9 mouse cellular contexts compared by ENCODE assay signal in the genomic region with DNA sequence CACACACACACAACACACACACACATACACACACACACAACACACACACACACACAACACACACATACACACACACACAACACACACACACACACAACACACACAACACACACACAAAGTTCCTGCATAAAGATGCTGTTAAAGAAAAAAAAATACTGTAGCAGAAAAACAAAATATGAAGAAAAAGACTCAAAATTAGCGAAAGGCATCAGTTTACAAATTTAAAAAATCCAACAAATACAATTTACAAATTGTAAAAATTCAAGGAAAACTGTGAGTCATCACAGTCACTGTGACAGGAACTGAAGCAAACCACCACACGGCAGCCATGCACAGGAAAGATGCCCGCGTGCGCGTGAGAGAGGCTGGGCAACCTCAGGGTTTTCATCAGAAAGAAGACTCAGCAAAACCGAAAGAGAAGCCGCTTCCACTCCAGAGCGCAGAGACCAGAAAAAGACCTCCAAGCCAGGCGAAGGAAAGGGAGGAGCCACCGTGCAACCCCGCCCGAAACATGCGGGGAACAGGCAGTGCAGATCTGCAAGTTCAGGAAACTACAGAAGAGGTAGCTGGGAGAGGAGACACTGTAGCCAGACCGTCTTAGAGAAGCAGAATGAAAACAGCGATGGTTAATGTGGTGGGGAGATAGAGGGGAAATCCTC. TPM values are rescaled to one million over a fixed set of nuclear protein-coding genes. Genes with fewer than 3 reads are reported as not detected.
DNase-seq lines count a peak whose midpoint lies in the region; ATAC-seq and TF ChIP-seq lines count a peak whose summit lies in the region.
"Had no signal": no experiment of that assay in that cellular context is flagged by ENCODE, and none has a peak within 500 bp of the region (broad histone marks: within the 10 kb centered on the region; RNA-seq: fewer than 3 reads in every experiment).

No protein-coding gene starts in this region.

- H3K4me1 ChIP-seq in intestine, embryonic 14.5 days (replicated peaks; ENCODE audit: control insufficient read depth, insufficient read depth, low read length): no peaks in the 10 kb centered on the region
- H3K4me1 ChIP-seq in stomach, postnatal 0 days (replicated peaks; ENCODE audit: control insufficient read depth, insufficient read depth): no peaks in the 10 kb centered on the region

- DNase-seq in layer of hippocampus, adult 9-11 months: peak; percentile 84
- DNase-seq in layer of hippocampus, adult 9-10 months (ENCODE audit: low spot score): no peak
- DNase-seq in brain, adult 2 months (ENCODE audit: low read depth, low spot score): peak; percentile 69
- no peak for DNase-seq in intestine, embryonic 14.5 days (ENCODE audit: low spot score)
- DNase-seq in lung, postnatal 36 days: peak; percentile 78
- DNase-seq in stomach, postnatal 0 days (ENCODE audit: low spot score): peak; percentile 45
- DNase-seq in cerebellum, postnatal 4 days (ENCODE audit: low spot score in 2 of 2): no peak
- DNase-seq in urinary bladder, adult 2 months (ENCODE audit: low spot score): no peak

- peak overlapping the region; percentile 33; the same call in 1 of the 2 replicates for H3K4me2 ChIP-seq in intestine, embryonic 14.5 days (ENCODE audit: low read length)
- H3K4me2 ChIP-seq in stomach, postnatal 0 days (replicated peaks; ENCODE audit: low read depth): peak overlapping the region; percentile 36
- H3K4me2 ChIP-seq: limb, embryonic 13.5 days had no signal

- 51% methylated on average over 16 of the region's 16 CpGs for WGBS in intestine, embryonic 14.5 days
- whole genome bisulfite sequencing in stomach, postnatal 0 days: 43% methylated on average over 16 of the region's 16 CpGs

- no peaks in the 10 kb centered on the region for H3K27me3 ChIP-seq in intestine, embryonic 14.5 days (replicated peaks; ENCODE audit: control insufficient read depth, insufficient read depth, low read length)
- no peaks in the 10 kb centered on the region for H3K27me3 ChIP-seq in stomach, postnatal 0 days (ENCODE audit: control insufficient read depth, insufficient read depth, low read length)
- H3K27me3 ChIP-seq: limb, embryonic 13.5 days had no signal

- H3K36me3 ChIP-seq in intestine, embryonic 14.5 days (ENCODE audit: control insufficient read depth, insufficient read depth, low read length): no peaks in the 10 kb centered on the region
- H3K36me3 ChIP-seq in stomach, postnatal 0 days (ENCODE audit: control insufficient read depth, insufficient read depth, low read length): no peaks in the 10 kb centered on the region
- H3K36me3 ChIP-seq: limb, embryonic 13.5 days had no signal

- no peaks in the 10 kb centered on the region for H3K9me3 ChIP-seq in intestine, embryonic 14.5 days (ENCODE audit: control insufficient read depth, low read length)
- H3K9me3 ChIP-seq in stomach, postnatal 0 days (ENCODE audit: control insufficient read depth, low read length): no peaks in the 10 kb centered on the region

- no peak for TF ChIP-seq EP300 in stomach, postnatal 0 days (optimal IDR thresholded peaks at IDR 0.05)

- peak overlapping the region; percentile 17 for H3K27ac ChIP-seq in intestine, embryonic 14.5 days (ENCODE audit: low read depth)
- no peak overlapping the region for H3K27ac ChIP-seq in stomach, postnatal 0 days (replicated peaks)
- H3K27ac ChIP-seq: limb, embryonic 13.5 days had no signal

- no peak for ATAC-seq in intestine, embryonic 14.5 days (replicated peaks; ENCODE audit: low FRiP score, low TSS enrichment, low read depth)
- no peak for ATAC-seq in stomach, postnatal 0 days (ENCODE audit: low FRiP score, low TSS enrichment)

- H3K9ac ChIP-seq in intestine, embryonic 14.5 days (ENCODE audit: low read length): no peak overlapping the region
- H3K9ac ChIP-seq in stomach, postnatal 0 days (ENCODE audit: low read length): no peak overlapping the region
- H3K9ac ChIP-seq: limb, embryonic 13.5 days had no signal

- 0 out of 2 replicates have a peak overlapping the region, but pooled peaks have one; percentile 2 for H3K4me3 ChIP-seq in intestine, embryonic 14.5 days (ENCODE audit: low read depth, low read length)
- H3K4me3 ChIP-seq in stomach, postnatal 0 days (ENCODE audit: low read depth, low read length): 0 out of 2 replicates have a peak overlapping the region, but pooled peaks have one; percentile 15
- H3K4me3 ChIP-seq: limb, embryonic 13.5 days had no signal

- no peak for TF ChIP-seq CTCF in stomach, postnatal 0 days (IDR thresholded peaks at IDR 0.05; ENCODE audit: low read depth)

RNA-seq across cellular contexts. Expression of a gene that starts 14.4 kb away (rescaled TPM):
- 15.2 and 17.5 TPM in 2 replicates for polyA plus RNA-seq in intestine, embryonic 14.5 days (2014; fragmentation: Nextera tagmentation; extraction: Ambion mirVana)
- 35.1 and 39.2 TPM in 2 replicates for polyA plus RNA-seq in stomach, postnatal 0 days (2015; fragmentation: Nextera tagmentation; extraction: Ambion mirVana)
- 35.1 and 39.0 TPM in 2 replicates for polyA plus RNA-seq in urinary bladder, adult 2 months (2012; rRNA removed)

RNA-seq across cellular contexts. Expression of a gene that starts 14.9 kb away (rescaled TPM):
- 80.8 and 87.3 TPM in 2 replicates for polyA plus RNA-seq in intestine, embryonic 14.5 days (2014; fragmentation: Nextera tagmentation; extraction: Ambion mirVana)
- polyA plus RNA-seq in stomach, postnatal 0 days (2015; fragmentation: Nextera tagmentation; extraction: Ambion mirVana): 84.5 and 85.3 TPM in 2 replicates
- 35.3 and 38.0 TPM in 2 replicates for polyA plus RNA-seq in urinary bladder, adult 2 months (2012; rRNA removed)

Comparison
In these comparisons a context has a peak if more than half of its experiments do, and no peak if none do; other contexts are left out.
1. DNase-seq: peak in layer of hippocampus, adult 9-11 months (single experiment), brain, adult 2 months (single experiment), lung, postnatal 36 days (single experiment) and stomach, postnatal 0 days (single experiment); none in layer of hippocampus, adult 9-10 months (single experiment), intestine, embryonic 14.5 days (single experiment), cerebellum, postnatal 4 days (0 of 2) and urinary bladder, adult 2 months (single experiment).